In genomic region chr7:97154756-97155487, GRCm38 (mm10) we compare ENCODE assay signal across 8 mouse cellular contexts.
DNase-seq lines count a peak whose midpoint lies in the region; ATAC-seq lines count a peak whose summit lies in the region.

No protein-coding gene starts in this region.

- no peak overlapping the region for H3K4me2 ChIP-seq in forebrain, embryonic 13.5 days

- H3K9ac ChIP-seq in forebrain, embryonic 13.5 days = no peak overlapping the region

- no peaks in the 10 kb centered on the region for H3K36me3 ChIP-seq in forebrain, embryonic 13.5 days (ENCODE audit: poor library complexity, severe bottlenecking)

- H3K9me3 ChIP-seq in forebrain, embryonic 13.5 days (replicated peaks) = no peaks in the 10 kb centered on the region

- peaks cover 11% of the 10 kb centered on the region; the same call in 1 of the 2 replicates for H3K4me1 ChIP-seq in forebrain, embryonic 13.5 days

- no peak overlapping the region for H3K4me3 ChIP-seq in forebrain, embryonic 13.5 days

- WGBS in forebrain, embryonic 13.5 days = 83% methylated on average over 2 of the region's 2 CpGs

- H3K27me3 ChIP-seq in forebrain, embryonic 13.5 days = no peaks in the 10 kb centered on the region

- no peak overlapping the region for H3K27ac ChIP-seq in forebrain, embryonic 13.5 days

- peak; percentile 9 for DNase-seq in adrenal gland, postnatal 10 days
- DNase-seq in adrenal gland, postnatal 25 days = no peak
- peak; percentile 8 for DNase-seq in retina, postnatal 1 day
- DNase-seq in retina, embryonic 14.5 days (ENCODE audit: low spot score) = no peak
- peak; percentile 19 to 38 for DNase-seq in kidney, postnatal 36 days
- DNase-seq in skeletal muscle tissue, adult 2 months (ENCODE audit: low read depth, low spot score) = peak; percentile 26
- DNase-seq in ovary, postnatal 36 days (ENCODE audit: low spot score) = no peak

- no peak for ATAC-seq in forebrain, embryonic 13.5 days

Comparison
In these comparisons a context has a peak if more than half of its experiments do, and no peak if none do; other contexts are left out.
1. DNase-seq: peak in adrenal gland, postnatal 10 days (single experiment), retina, postnatal 1 day (single experiment), kidney, postnatal 36 days (2 of 2) and skeletal muscle tissue, adult 2 months (single experiment); none in adrenal gland, postnatal 25 days (single experiment), retina, embryonic 14.5 days (single experiment) and ovary, postnatal 36 days (single experiment).